Mouse (Mus musculus) layer of hippocampus, postnatal 10 days (tissue): ENCODE data around the gene Atxn1. TPM values are rescaled to one million over a fixed set of nuclear protein-coding genes. Genes with fewer than 3 reads are reported as not detected.

Experiments used
- DNase-seq, 2 experiments: peaks; one replicate each; pipeline ENCODE4 v3.0.0; 2021; ENCODE audit warnings: low spot score in 2 of 2
- total RNA-seq, 2 experiments: library from RNA; stranded (reverse); gene quantifications; 2 replicates each; pipeline ENCODE4 v1.2.3; 2021

The Atxn1 gene
- total RNA-seq, 2 experiments from 2014 or later = 90.8 to 94.3 TPM

GRCm38 (mm10) chr13:45931891-45932290 lies 32.9 kb downstream of the Atxn1 start:
- DNase-seq = peak in 1 of 2 experiments; percentile 38

GRCm38 (mm10) chr13:45931215-45931614 lies 33.6 kb downstream of the Atxn1 start:
- DNase-seq = no peak

GRCm38 (mm10) chr13:45929744-45930143 lies 35.1 kb downstream of the Atxn1 start:
- no peak for DNase-seq

- no peak for DNase-seq
These were observed 39.5 kb downstream of the Atxn1 start for GRCm38 (mm10) chr13:45925294-45925693.

- no peak for DNase-seq
These were observed 40.3 kb downstream of the Atxn1 start for GRCm38 (mm10) chr13:45924555-45924954.

GRCm38 (mm10) chr13:45923086-45923485 lies 41.7 kb downstream of the Atxn1 start:
- no peak for DNase-seq

- no peak for DNase-seq
These were observed 42.3 kb downstream of the Atxn1 start for GRCm38 (mm10) chr13:45922467-45922866.

GRCm38 (mm10) chr13:45918956-45919711 lies 45.7 kb downstream of the Atxn1 start:
- no peak for DNase-seq

- no peak for DNase-seq
These were observed 46.8 kb downstream of the Atxn1 start for GRCm38 (mm10) chr13:45918006-45918380.

GRCm38 (mm10) chr13:45917058-45918005 lies 47.5 kb downstream of the Atxn1 start:
- DNase-seq = no peak

GRCm38 (mm10) chr13:45915921-45916320 lies 48.9 kb downstream of the Atxn1 start:
- no peak for DNase-seq

GRCm38 (mm10) chr13:45915026-45915425 lies 49.8 kb downstream of the Atxn1 start:
- no peak for DNase-seq

- DNase-seq = no peak
These were observed 50.7 kb downstream of the Atxn1 start for GRCm38 (mm10) chr13:45914117-45914516.

- no peak for DNase-seq
These were observed 53.0 kb downstream of the Atxn1 start for GRCm38 (mm10) chr13:45911848-45912247.

GRCm38 (mm10) chr13:45911069-45911468 lies 53.7 kb downstream of the Atxn1 start:
- no peak for DNase-seq

- no peak for DNase-seq
These were observed 54.5 kb downstream of the Atxn1 start for GRCm38 (mm10) chr13:45910348-45910747.

GRCm38 (mm10) chr13:45907181-45907691 lies 57.6 kb downstream of the Atxn1 start:
- peak; percentile 41 to 52 for DNase-seq

- DNase-seq = no peak
These were observed 58.2 kb downstream of the Atxn1 start for GRCm38 (mm10) chr13:45906438-45907166.

GRCm38 (mm10) chr13:45904955-45905354 lies 59.9 kb downstream of the Atxn1 start:
- no peak for DNase-seq

GRCm38 (mm10) chr13:45904456-45904855 lies 60.4 kb downstream of the Atxn1 start:
- no peak for DNase-seq
